Mouse (Mus musculus) large intestine, adult 2 months (tissue): Measurements from ENCODE around the gene Zkscan3. TPM values are rescaled to one million over a fixed set of nuclear protein-coding genes. Genes with fewer than 3 reads are reported as not detected.
"Not testable (repeated sequence)": the region's sequence is repeated elsewhere in the genome, so short reads cannot be mapped to it uniquely, and the experiment has no call there.

Source experiments
- DNase-seq: peaks from one replicate; pipeline ENCODE4 v3.0.0-alpha.2; 2012; ENCODE audit warnings: low read depth, low spot score
- WGBS: fragments of 180-500 bp; shearing (Covaris S2); methylation state at CpG from one replicate; pipeline ENCODE4 v1.1.7; 2018; 5-methylcytosine and 5-hydroxymethylcytosine counted together
- polyA plus RNA-seq: library from polyadenylated mRNA; depleted of rRNA; stranded (reverse); fragments of >200 nt; gene quantifications from 2 replicates; pipeline ENCODE4 v1.2.3, GENCODE M21; 2012; rRNA removed

Zkscan3 gene
- polyA plus RNA-seq, 1 experiment, result 11.2 TPM

DNA sequence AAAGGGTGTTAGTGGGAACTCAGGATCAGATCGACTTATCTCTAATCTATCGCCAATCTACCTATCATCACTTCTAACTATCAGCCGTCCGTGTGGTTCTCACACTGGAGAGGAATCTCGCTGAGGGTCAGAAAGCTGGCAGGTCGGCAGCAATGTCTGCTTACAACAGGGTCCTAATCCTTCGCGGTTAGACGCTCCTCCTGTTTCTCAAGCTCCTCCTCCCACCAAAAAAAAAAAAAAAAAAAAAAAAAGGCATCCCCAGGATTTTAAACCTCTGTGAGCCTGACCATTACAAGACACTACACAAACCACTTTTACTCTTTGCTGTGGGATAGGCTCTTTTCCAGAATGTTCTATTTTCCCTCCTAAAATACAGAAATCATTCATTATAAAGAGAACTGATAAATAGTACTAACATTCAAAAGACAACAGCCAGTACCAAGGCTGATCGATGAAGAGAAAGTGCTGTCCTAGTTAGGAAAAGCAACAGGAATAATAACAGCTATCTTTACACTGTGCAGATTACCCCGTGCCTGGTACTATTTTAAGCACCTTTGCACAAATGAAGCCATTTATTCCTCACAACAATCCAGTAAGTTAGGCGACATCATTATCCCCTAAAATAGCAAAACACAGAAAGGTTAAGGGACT lies 794 bp downstream of the Zkscan3 start:
- 14% methylated on average over 12 of the region's 12 CpGs for WGBS
- no peak for DNase-seq

DNA sequence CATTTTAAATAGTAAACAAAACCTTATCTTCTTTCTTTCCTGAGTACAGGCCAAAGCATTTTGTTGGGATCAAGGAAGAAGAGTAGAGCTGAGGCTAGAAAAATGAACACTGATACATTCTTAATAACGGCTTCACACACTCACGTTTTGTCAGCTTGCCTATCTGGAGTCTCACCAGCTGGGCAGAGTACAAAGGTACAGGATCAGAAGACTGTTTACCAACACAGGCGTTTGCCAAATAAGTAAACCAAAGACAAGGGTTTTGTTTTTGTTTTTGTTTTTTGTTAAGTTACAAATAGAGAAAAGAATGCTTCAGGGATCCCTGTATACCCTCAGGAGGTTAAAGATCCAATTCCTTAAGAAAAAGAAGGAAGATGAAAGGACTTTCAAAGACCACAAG lies 1.4 kb downstream of the Zkscan3 start:
- DNase-seq, result no peak
- WGBS, result 40% methylated on average over 3 of the region's 3 CpGs

DNA sequence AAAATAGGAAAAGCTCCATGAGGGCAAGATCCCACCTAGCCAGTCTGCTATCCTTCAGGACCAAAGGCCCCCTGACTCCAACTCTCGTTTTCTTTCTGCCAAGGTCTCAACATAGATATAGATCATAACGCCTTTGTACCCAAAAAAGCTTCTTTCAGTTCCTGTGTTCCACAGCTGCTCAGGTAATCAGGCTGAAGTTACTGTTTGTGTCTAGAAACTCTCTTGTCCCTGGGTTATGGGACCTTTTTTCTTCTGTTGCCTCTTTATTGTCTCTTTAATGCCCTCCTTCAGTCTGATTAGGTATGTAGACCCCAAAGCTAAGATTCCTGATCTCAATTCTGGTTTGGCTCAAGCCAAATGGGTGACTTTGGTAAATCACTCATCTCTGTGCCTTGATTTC lies 5.1 kb downstream of the Zkscan3 start:
- no peak for DNase-seq
- 86% methylated on average over 2 of the region's 2 CpGs for WGBS

DNA sequence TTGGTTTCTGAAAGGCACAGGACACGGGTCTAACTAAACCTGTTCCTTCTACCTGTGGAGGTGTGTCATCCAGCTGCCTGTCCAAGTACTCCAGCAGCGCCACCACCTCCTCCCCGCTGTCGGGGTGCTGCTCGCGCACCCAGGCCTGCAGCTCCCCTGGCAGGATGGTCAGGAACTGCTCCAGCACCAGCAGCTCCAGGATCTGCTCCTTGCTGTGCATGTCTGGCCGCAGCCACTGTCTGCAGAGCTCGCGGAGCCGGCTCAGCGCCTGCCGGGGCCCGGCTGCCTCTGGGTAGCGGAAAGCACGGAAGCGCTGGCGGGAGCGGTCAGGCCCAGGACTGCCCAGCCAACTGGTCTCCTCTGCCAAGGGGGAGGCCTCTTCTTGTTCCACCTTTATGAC lies 6.5 kb downstream of the Zkscan3 start:
- DNase-seq, result not testable (repeated sequence)
- WGBS, result 96% methylated on average over 18 of the region's 18 CpGs

DNA sequence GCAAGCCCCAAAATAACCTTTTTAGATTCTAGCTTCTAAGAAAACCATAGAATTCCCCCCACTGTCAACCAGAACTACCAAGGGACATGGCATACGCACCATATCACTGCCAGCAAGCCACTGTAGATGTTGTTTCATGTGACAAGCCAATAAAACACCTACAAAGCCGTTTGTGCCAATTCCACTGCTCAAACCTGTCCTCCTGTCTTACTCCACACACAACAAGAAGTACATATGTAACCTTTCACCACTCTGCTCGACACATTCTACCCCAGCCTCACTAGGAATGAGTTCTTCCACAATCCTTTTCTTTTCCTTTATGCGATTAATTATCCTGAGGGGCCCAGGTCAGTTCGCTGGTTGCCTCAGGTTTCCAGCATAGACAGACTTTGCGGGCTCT lies 6.9 kb downstream of the Zkscan3 start:
- DNase-seq, result no peak
- 88% methylated on average over 6 of the region's 6 CpGs for WGBS

DNA sequence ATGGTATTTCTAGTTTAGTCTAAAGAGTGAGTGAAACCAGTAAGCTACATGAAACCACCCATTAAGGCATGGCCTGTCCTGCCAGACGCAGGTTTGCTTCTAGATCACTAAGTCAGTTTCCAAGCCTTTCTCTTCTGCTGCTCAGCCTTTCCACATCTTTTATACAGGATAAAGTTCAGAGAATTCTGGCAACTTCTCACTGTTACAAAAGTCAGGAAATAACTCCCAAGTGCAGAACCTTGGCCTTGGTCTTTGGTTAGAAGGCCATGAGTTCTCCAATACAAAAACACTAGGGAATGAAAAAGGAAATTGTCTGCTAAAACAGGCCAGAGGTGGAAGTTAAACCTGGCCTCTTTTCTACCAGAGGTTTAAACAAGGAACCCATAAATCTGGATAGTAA lies 7.3 kb downstream of the Zkscan3 start:
- no peak for DNase-seq
- WGBS, result 93% methylated on average over 1 of the region's 1 CpGs

DNA sequence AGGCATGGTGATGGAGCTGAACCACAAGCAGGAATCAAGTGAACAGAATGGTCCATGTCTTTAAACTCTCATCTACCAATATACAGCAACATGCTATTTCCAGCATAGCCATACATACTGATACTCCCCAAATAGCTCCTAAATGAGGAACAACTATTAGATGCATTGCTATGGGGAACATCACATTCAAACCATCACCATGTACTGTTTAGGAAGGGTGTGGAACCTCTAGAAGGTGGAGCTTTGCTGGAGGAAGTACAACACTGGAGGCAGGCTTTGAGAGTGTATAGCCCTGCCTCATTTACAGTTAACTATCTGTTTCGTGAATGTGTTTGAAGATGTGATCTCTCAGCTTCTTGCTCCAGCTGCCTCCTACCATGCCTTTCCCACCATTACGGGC lies 24.8 kb downstream of the Zkscan3 start:
- no peak for DNase-seq
- WGBS, result 77% methylated on average over 2 of the region's 2 CpGs

DNA sequence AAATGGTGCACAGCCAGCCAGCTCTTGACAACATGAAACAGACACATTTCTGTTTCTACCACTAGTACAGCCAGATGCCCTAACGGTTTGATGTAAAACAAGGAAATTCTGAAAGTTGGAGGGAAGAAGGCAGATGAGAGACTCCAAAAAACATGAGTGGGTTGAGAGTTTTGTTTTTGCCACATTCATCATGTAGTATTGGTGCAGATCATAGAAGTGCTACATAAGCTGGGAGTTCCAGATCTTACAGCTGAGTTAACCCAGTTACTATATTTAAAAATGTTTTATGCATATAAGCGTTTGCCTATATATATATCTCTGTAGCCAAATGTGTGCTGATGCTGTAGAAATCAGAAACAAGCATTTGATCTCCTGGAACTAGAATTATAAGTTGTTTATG lies 29.9 kb downstream of the Zkscan3 start:
- no peak for DNase-seq
- 85% methylated on average over 2 of the region's 2 CpGs for WGBS

DNA sequence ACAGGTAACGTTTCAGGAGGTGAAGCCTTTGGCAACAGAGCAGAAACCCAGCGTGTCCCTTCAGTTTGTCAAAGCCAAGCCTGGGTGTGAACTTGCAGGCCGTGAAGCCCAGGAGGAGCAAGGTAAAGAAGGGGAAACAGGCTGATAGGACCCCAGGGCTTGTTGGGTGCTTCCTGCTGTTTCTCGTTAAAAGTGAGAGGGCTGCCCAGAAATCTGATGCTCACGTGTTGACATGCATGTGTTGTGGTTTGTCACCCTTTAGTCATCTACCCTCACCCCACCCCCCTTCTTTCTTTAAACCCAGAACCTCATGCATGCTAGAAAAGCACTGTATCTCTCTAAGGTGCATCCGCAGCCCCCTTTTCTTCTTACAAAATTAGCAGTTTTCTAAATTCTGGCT lies 35.9 kb downstream of the Zkscan3 start:
- 77% methylated on average over 6 of the region's 6 CpGs for WGBS
- DNase-seq, result no peak

DNA sequence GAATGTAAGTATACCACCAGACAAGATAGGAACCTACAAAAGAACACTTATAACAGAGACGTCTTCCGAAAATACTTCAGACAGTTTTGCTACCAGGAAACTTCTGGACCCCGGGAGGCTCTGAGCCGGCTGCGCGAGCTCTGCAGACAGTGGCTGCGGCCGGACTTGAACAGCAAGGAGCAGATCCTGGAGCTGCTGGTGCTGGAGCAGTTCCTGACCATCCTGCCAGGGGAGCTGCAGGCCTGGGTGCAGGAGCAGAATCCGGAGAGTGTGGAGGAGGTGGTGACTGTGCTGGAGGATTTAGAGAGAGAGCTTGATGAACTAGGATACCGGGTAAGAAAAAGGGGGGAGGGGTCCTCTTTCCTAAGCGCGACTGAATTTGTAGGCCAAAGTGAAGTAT lies 38.8 kb downstream of the Zkscan3 start:
- WGBS, result 74% methylated on average over 12 of the region's 12 CpGs
- no peak for DNase-seq

DNA sequence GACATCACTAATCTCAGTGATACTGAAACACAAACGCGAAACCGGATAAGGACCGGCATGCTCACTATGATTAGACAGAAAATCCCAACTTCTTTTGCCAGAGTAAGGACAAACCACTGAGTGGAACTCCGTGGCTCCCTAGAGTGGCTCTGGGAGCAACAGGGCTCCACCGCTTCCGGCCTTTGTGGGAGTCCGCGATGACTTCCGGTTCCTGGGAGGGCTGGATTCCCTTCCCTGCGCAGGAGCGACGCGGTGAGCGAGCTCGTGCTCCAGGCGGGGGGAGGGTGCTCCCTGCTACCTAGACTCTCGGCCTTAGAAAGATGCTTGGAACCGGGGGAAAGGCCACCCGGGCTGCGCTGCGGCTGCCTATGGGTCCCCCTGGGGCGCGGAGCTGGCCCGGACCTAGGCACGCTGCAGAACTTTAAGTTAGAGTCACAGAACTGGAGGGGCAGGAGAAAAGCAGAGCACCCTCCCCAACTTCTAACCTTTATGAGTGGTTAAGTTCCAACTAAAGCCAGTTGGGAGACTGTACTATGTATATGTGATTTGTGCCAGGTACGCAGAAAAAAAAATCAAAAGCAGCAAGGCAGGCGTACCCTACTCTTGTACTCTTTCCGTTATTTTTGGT lies 39.8 kb downstream of the Zkscan3 start, which contains the start of gene Zscan12:
Gene Zscan12 (plus strand): TSS at position 200 of the 628 bp plus-strand sequence.
- DNase-seq, result peak; percentile 84
- WGBS, result 1% methylated on average over 29 of the region's 29 CpGs

DNA sequence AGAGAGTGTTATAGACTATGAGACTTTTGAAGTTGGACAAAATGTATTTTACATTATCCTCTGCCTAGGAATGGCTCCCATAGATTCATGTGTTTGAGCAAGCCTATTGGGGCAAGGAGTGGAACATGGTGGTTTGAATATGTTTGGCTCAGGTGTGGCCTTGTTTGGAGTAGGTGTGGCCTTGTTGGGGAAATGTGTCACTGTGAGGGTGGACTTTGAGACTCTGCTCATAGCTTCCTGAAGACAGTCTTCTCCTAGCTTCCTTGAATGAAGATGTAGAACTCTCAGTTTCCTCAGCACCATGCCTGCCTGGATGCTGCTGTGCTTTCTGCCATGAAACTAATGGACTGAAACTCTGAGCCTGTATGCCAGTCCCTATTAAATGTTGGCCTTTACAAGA lies 52.0 kb downstream of the Zkscan3 start:
- no peak for DNase-seq

DNA sequence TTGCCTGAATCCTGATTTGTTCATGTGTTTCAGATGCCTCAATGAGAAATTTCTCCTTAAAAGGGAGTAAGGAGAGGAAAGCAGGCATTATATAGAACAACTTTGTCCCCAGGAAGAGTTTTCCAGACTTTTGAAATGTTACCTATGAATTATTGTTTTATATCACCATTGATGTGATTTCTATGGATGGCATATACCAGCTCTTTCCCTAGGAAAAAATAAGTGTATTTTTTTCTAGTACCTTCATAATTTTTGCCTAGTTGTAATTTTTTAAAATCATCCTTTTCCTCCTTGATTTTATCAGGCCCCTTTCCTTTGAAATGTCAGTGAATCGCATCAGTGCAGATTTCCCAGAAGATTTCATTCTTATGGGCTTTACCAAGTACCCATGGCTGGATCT lies 55.9 kb downstream of the Zkscan3 start, which contains the start of gene Olfr1367:
Gene Olfr1367 (plus strand): TSS at position 301 of the 400 bp plus-strand sequence.
- WGBS, result 86% methylated on average over 1 of the region's 1 CpGs

More for the DNA sequence above, 55.9 kb downstream of the Zkscan3 start, which contains the start of gene Olfr1367:
- DNase-seq, result no peak

Other genes with a start within 250 kb of the Zkscan3 start
- gene Trim27, start 223.3 kb downstream of the Zkscan3 start, polyA plus RNA-seq, result 31.7 and 33.0 TPM in 2 replicates
- 0.53 and 1.4 TPM in 2 replicates for gene Gpx5, start 110.0 kb downstream of the Zkscan3 start, polyA plus RNA-seq
- not detected in 2 replicates for gene Gpx6, start 90.6 kb downstream of the Zkscan3 start, polyA plus RNA-seq
- gene Olfr1367, start 55.8 kb downstream of the Zkscan3 start, polyA plus RNA-seq, result not detected in 2 replicates
- 0.78 and 0.86 TPM in 2 replicates for gene Zscan12, start 39.9 kb downstream of the Zkscan3 start, polyA plus RNA-seq
- gene Pgbd1, start 38.3 kb upstream of the Zkscan3 start, polyA plus RNA-seq, result 0.27 and 0.70 TPM in 2 replicates
- gene Zscan26, start 51.0 kb upstream of the Zkscan3 start, polyA plus RNA-seq, result 8.3 and 11.0 TPM in 2 replicates
- gene Nkapl, start 65.8 kb upstream of the Zkscan3 start, polyA plus RNA-seq, result 0.10 TPM in 1 of 2 replicates, not detected in the other
- 0.21 and 0.44 TPM in 2 replicates for gene Zkscan4, start 76.2 kb upstream of the Zkscan3 start, polyA plus RNA-seq
- not detected in 2 replicates for gene Gm10065, start 76.7 kb upstream of the Zkscan3 start, polyA plus RNA-seq
- 0.08 and 0.09 TPM in 2 replicates for gene AK157302, start 92.5 kb upstream of the Zkscan3 start, polyA plus RNA-seq
- gene Gm11273, start 98.7 kb upstream of the Zkscan3 start, polyA plus RNA-seq, result 23.7 and 33.7 TPM in 2 replicates
- gene Zkscan8, start 128.4 kb upstream of the Zkscan3 start, polyA plus RNA-seq, result 1.7 and 2.7 TPM in 2 replicates
- not detected in 2 replicates for gene Olfr1366, start 140.1 kb upstream of the Zkscan3 start, polyA plus RNA-seq
- gene Olfr1535, start 157.1 kb upstream of the Zkscan3 start, polyA plus RNA-seq, result not detected in 2 replicates
- gene Olfr1364, start 179.0 kb upstream of the Zkscan3 start, polyA plus RNA-seq, result not detected in 2 replicates
- not detected in 2 replicates for gene Olfr1362, start 211.3 kb upstream of the Zkscan3 start, polyA plus RNA-seq
- gene Olfr11, start 239.8 kb upstream of the Zkscan3 start, polyA plus RNA-seq, result not detected in 2 replicates